Mouse (Mus musculus): ENCODE data around the gene Trove2.

DNA sequence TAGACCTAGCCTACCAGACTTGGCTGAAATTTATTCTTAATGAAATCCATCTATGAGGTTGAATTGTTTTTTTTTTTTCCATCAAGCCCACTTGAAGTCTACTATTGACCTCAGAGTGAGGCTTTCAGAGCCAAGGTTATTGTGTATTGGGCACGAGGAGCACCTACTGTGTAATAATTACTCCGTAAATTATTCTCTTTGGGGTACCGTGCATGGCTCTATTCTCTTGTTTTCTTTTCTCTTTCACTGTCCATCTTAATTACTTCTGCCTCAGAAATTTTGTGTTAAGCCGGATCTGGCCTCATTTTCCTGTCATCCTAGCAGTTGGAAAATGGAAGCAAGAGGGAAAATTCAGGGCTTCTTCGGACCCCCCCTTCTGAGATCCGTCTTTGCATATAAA, 34.7 kb downstream of the Trove2 start:
- TF ChIP-seq CTCF (IDR thresholded peaks at IDR 0.05; ENCODE audit: low read depth) (no peak), EP300 (IDR thresholded peaks at IDR 0.05; ENCODE audit: low read depth) (no peak)
